Mouse (Mus musculus) kidney, embryonic 14.5 days (tissue): ENCODE measurements around the gene Ogt. TPM values are rescaled to one million over a fixed set of nuclear protein-coding genes. Genes with fewer than 3 reads are reported as not detected.

Experiments
- ATAC-seq: fragments of 200-750 bp; cut with Nextera tagmentation; 2 replicates; pipeline ENCODE4 v1.8.0; 2017; ENCODE audit warnings: moderate number of reproducible peaks, mild to moderate bottlenecking, moderate TSS enrichment, moderate library complexity; ENCODE audit not compliant: low FRiP score, low TSS enrichment
- H3K27ac ChIP-seq: fragments of 300-500 bp; sonication (generic); 2 replicates; pipeline ENCODE4 v1.5.1; 2014; ENCODE audit warnings: low read depth, mild to moderate bottlenecking, low read length, moderate library complexity, mixed read lengths
- H3K27me3 ChIP-seq: fragments of 300-500 bp; sonication (generic); 2 replicates; pipeline ENCODE4 v1.6.1; 2014; ENCODE audit warnings: mild to moderate bottlenecking, low read length; ENCODE audit not compliant: control insufficient read depth, insufficient read depth
- H3K36me3 ChIP-seq: fragments of 300-500 bp; sonication (generic); 2 replicates; pipeline ENCODE4 v1.6.1; 2014; ENCODE audit warnings: low read length, mixed read lengths; ENCODE audit not compliant: control insufficient read depth, insufficient read depth
- H3K4me1 ChIP-seq: fragments of 300-500 bp; sonication (generic); 2 replicates; pipeline ENCODE4 v1.6.1; 2014; ENCODE audit warnings: low read length, mixed read lengths; ENCODE audit not compliant: control insufficient read depth, insufficient read depth
- H3K4me2 ChIP-seq: fragments of 300-500 bp; sonication (generic); replicated peaks from 2 replicates; pipeline ENCODE4 v1.6.1; 2014; ENCODE audit warnings: low read depth, mild to moderate bottlenecking, low read length
- H3K4me3 ChIP-seq: fragments of 300-500 bp; sonication (generic); 2 replicates; pipeline ENCODE4 v1.5.1; 2014; ENCODE audit warnings: mild to moderate bottlenecking, low read length
- H3K9ac ChIP-seq: fragments of 300-500 bp; sonication (generic); 2 replicates; pipeline ENCODE4 v1.6.1; 2014; ENCODE audit warnings: low read depth, mild to moderate bottlenecking, low read length, moderate library complexity
- H3K9me3 ChIP-seq: fragments of 300-500 bp; sonication (generic); 2 replicates; pipeline ENCODE4 v1.6.1; 2016; ENCODE audit warnings: low read length; ENCODE audit not compliant: control insufficient read depth
- WGBS: fragments of 180-500 bp; shearing (Covaris S2); extraction: QIAGEN DNeasy Blood & Tissue Kit; methylation state at CpG from one replicate; pipeline ENCODE4 v1.1.7; 2014; 5-methylcytosine and 5-hydroxymethylcytosine counted together
- polyA plus RNA-seq: library from polyadenylated mRNA; unstranded; fragments of >200 nt; fragmentation: Nextera tagmentation; extraction: Ambion mirVana; gene quantifications from 2 replicates; pipeline ENCODE4 v1.2.1, GENCODE M21; 2014

Ogt gene
- polyA plus RNA-seq = 171 and 225 TPM in 2 replicates

- Histone ChIP-seq H3K4me3 (peak within 1 kb of the TSS; percentile 72), H3K27ac (peak within 1 kb of the TSS; percentile 76), H3K27me3 (no peaks in the 10 kb centered on the region; the same call in 1 of the 2 replicates), H3K9ac (peak within 1 kb of the TSS; percentile 79), H3K4me1 (0 out of 2 replicates have a peak, but pooled peaks cover 3% of the 10 kb centered on the region), H3K36me3 (peaks cover 6% of the 10 kb centered on the region; the same call in 1 of the 2 replicates), H3K9me3 (no peaks in the 10 kb centered on the region), H3K4me2 (peak within 1 kb of the TSS; percentile 60)
- 22% methylated on average over 24 of the region's 24 CpGs for WGBS
- peak; percentile 95 for ATAC-seq
These were observed at the start of gene Ogt for GRCm38 (mm10) chrX:101639741-101640166. Ogt (plus strand) TSS chrX:101640060.

GRCm38 (mm10) chrX:101616183-101616582 lies 23.7 kb upstream of the Ogt start:
- no peak overlapping the region for H3K9ac ChIP-seq
- WGBS = 94% methylated on average over 3 of the region's 3 CpGs
- no peaks in the 10 kb centered on the region for H3K9me3 ChIP-seq
- H3K36me3 ChIP-seq = no peaks in the 10 kb centered on the region
- no peak for ATAC-seq
- H3K4me2 ChIP-seq = no peak overlapping the region
- H3K4me1 ChIP-seq = no peaks in the 10 kb centered on the region
- no peak overlapping the region for H3K4me3 ChIP-seq
- H3K27me3 ChIP-seq = no peaks in the 10 kb centered on the region
- H3K27ac ChIP-seq = no peak overlapping the region

DNA sequence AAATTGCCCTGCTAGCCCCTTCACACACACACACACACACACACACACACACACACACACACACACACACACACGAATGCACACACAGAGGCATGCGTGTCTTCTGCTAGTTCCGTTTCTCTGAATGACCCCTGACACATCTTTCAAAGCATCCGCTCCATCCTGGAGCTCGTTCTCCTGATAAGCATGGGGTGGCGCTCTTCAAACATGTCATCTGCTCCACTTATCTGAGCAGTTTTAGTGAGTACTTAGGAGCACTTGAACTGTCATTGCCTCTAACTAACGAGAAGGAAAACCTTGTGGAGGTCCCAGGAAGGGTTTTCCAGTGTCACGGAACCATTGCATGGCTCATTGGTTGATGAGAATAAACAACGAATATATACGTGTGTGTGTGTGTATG lies 22.0 kb upstream of the Ogt start:
- Histone ChIP-seq H3K36me3 (no peaks in the 10 kb centered on the region), H3K4me3 (no peak overlapping the region), H3K9ac (no peak overlapping the region), H3K27ac (no peak overlapping the region), H3K4me1 (no peaks in the 10 kb centered on the region), H3K9me3 (no peaks in the 10 kb centered on the region), H3K4me2 (no peak overlapping the region), H3K27me3 (no peaks in the 10 kb centered on the region)
- whole genome bisulfite sequencing = 59% methylated on average over 10 of the region's 10 CpGs
- no peak for ATAC-seq

DNA sequence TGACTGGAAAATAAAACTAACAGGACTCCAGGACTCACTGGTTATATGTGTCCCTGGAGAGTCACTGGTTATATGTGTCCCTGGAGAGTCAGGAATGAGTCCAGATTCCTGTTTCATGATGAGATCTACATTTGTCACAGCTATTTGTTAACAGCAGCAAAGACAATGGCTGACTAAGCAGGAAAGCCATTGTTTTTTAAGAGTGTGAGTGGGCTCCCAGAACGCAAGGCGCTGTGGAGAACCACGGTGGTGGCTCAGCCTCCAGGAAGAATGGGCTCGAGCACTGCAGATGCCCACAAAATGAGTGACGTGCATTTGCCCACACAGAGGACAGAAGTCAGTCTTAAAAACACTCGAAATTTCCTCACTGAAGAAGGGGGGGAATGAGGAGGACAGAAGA lies 19.5 kb upstream of the Ogt start:
- WGBS = 66% methylated on average over 6 of the region's 6 CpGs
- H3K4me2 ChIP-seq = no peak overlapping the region
- H3K36me3 ChIP-seq = no peaks in the 10 kb centered on the region
- ATAC-seq = no peak
- H3K9me3 ChIP-seq = no peaks in the 10 kb centered on the region
- no peak overlapping the region for H3K27ac ChIP-seq
- no peak overlapping the region for H3K4me3 ChIP-seq
- no peaks in the 10 kb centered on the region for H3K27me3 ChIP-seq
- H3K9ac ChIP-seq = no peak overlapping the region
- H3K4me1 ChIP-seq = no peaks in the 10 kb centered on the region

GRCm38 (mm10) chrX:101622539-101622938 lies 17.3 kb upstream of the Ogt start:
- WGBS = 68% methylated on average over 3 of the region's 3 CpGs

GRCm38 (mm10) chrX:101636821-101637525 lies 2.9 kb upstream of the Ogt start:
- Histone ChIP-seq H3K4me3 (no peak overlapping the region), H3K4me1 (0 out of 2 replicates have a peak, but pooled peaks cover 3% of the 10 kb centered on the region), H3K36me3 (no peaks in the 10 kb centered on the region), H3K4me2 (no peak overlapping the region), H3K27ac (no peak overlapping the region; the same call in 1 of the 2 replicates), H3K9ac (no peak overlapping the region), H3K27me3 (no peaks in the 10 kb centered on the region; the same call in 1 of the 2 replicates), H3K9me3 (no peaks in the 10 kb centered on the region)
- 37% methylated on average over 8 of the region's 9 CpGs for WGBS
- ATAC-seq = no peak

More at GRCm38 (mm10) chrX:101622539-101622938, 17.3 kb upstream of the Ogt start:
- no peak overlapping the region for H3K27ac ChIP-seq
- no peak overlapping the region for H3K9ac ChIP-seq
- no peaks in the 10 kb centered on the region for H3K27me3 ChIP-seq
- H3K9me3 ChIP-seq = no peaks in the 10 kb centered on the region
- no peak for ATAC-seq
- H3K36me3 ChIP-seq = no peaks in the 10 kb centered on the region
- no peaks in the 10 kb centered on the region for H3K4me1 ChIP-seq
- H3K4me3 ChIP-seq = no peak overlapping the region
- H3K4me2 ChIP-seq = no peak overlapping the region

DNA sequence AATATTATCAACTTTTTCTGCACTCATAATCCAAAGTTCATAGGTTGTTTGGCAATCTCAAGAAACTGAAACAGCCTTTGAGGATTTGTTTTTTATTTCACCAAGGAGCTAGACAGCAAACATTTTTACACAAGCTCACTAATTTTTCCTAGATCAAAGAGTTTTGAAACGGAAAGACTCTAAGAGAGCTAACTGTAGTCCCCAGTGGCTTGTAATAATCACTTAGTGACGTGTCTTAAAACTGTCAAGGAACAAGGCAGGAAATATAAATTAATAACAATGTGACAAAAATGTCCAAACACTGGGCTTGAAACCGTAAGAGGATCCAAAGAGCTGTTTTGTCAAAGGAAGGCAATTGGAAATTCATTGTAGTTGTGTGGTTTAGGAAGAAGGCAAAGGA lies 1.0 kb upstream of the Ogt start:
- Histone ChIP-seq H3K4me3 (peak overlapping the region; percentile 72; the same call in 1 of the 2 replicates), H3K27me3 (no peaks in the 10 kb centered on the region; the same call in 1 of the 2 replicates), H3K9ac (peak overlapping the region; percentile 42; the same call in 1 of the 2 replicates), H3K4me2 (peak overlapping the region; percentile 39), H3K36me3 (peaks cover 3% of the 10 kb centered on the region; the same call in 1 of the 2 replicates), H3K4me1 (0 out of 2 replicates have a peak, but pooled peaks cover 3% of the 10 kb centered on the region), H3K9me3 (no peaks in the 10 kb centered on the region), H3K27ac (no peak overlapping the region)
- 39% methylated on average over 3 of the region's 3 CpGs for WGBS
- no peak for ATAC-seq

DNA sequence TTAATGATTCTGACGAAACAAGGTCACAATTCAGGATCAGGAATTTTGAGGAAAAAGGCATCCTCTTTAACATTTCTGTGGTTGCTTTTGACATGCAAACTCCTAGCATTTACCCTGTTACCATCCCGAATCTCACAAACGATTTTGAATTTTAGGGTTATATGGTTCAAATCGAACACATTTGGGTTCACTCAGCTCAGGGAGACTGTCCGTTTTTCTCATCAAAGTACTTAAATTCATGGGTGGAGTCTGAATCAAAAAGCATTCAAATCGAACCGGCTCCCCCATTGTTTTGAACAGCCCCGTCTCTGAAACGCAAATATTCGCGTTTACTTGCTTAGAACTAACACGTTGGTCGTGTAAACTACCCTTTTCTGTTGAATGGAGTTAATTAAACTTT lies 554 bp upstream of the Ogt start:
- Histone ChIP-seq H3K36me3 (peaks cover 6% of the 10 kb centered on the region; the same call in 1 of the 2 replicates), H3K9me3 (no peaks in the 10 kb centered on the region), H3K9ac (peak overlapping the region; percentile 42), H3K4me2 (peak overlapping the region; percentile 39), H3K4me3 (peak overlapping the region; percentile 72), H3K27me3 (no peaks in the 10 kb centered on the region; the same call in 1 of the 2 replicates), H3K27ac (no peak overlapping the region), H3K4me1 (0 out of 2 replicates have a peak, but pooled peaks cover 3% of the 10 kb centered on the region)
- no peak; the same call in 1 of the 2 replicates for ATAC-seq
- WGBS = 24% methylated on average over 13 of the region's 13 CpGs
